Mouse (Mus musculus) gastrocnemius, postnatal 4 days (tissue): ENCODE measurements around the gene Crip1. TPM values are rescaled to one million over a fixed set of nuclear protein-coding genes. Genes with fewer than 3 reads are reported as not detected.

Experiments
- DNase-seq, 2 experiments: peaks; one replicate each; pipeline ENCODE4 v3.0.0; 2021 to 2022; ENCODE audit warnings: low spot score in 2 of 2, mixed read lengths in 2 of 2
- long read RNA-seq, 2 experiments: library from polyadenylated mRNA; stranded (forward); transcript quantifications; one replicate each; pipeline ENCODE4 v2.0.0; 2021
- total RNA-seq, 2 experiments: library from RNA; stranded (reverse); gene quantifications; 2 replicates each; pipeline ENCODE4 v1.2.3; 2021

The Crip1 gene
- total RNA-seq = 100 to 1,000 TPM; 331 to 336 TPM
- long read RNA-seq, experiment 1, transcript Crip1-201 (5 exons, 445 nt) = major isoform, 143 of 150 reads
- long read RNA-seq, experiment 1, partial matches to known transcripts = 3 of 150 reads
- long read RNA-seq, experiment 1, other reads (novel, unspliced or antisense) = 1 of 150 reads
- long read RNA-seq, experiment 2, transcript Crip1-201 (5 exons, 445 nt) = major isoform, 194 of 207 reads
- long read RNA-seq, experiment 2, partial matches to known transcripts = 6 of 207 reads
- long read RNA-seq, experiment 2, other reads (novel, unspliced or antisense) = 1 of 207 reads

- DNase-seq = peak; percentile 80 to 86
These were observed at the start of gene Crip1 for GRCm38 (mm10) chr12:113146112-113147057. TSS of gene Crip1 (plus strand) at chr12:113146316.

DNA sequence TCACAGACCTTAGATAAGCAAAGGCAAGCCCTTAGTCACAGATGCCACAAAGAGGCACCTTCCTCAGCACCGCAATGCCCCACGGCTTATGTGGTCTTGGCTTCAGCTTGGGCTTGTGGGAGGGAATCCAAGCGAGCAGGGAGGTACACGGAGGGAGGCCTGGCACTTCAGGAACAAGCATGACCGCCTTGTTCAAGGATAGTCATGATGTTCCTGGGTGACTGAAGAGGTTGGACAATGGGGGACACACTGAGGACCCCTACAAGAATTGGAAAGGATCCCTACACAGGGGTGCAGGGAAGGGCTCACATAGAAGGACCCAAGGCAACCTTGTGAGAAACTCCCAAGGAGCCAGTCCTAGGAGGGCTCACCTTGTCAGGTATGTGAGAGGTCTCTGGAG lies 49.1 kb upstream of the Crip1 start:
- no peak for DNase-seq

DNA sequence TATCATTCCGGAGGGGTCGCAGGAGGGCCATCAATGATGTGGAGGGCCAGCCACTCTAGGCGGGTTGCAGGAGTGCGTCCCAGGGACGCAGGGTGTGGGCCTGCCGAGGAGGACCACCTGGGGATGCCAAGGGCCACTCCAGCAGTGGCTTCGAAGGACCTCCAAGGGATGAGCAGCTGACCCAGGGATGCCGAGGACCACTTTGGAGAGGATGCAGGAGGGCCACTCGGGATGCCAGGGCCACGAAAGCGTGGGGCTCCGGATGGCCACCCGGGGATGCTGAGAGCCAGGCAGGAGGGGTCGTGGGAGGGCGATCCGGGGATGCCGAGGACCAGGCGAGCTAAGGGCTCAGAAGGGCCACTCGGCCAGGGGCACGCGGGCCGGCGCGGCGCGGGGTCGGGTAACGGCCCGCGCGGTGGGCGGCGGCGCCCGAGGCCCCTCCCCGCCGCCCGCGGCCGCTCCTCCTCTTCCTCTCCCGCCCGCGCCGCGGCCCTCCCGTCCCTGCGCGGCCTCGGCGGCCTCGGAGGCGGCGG lies 48.3 kb upstream of the Crip1 start, which contains the start of gene Mta1:
Gene Mta1 (plus strand): TSS at position 530 of the 533 bp plus-strand sequence.
- peak in 1 of 2 experiments; percentile 59 for DNase-seq

DNA sequence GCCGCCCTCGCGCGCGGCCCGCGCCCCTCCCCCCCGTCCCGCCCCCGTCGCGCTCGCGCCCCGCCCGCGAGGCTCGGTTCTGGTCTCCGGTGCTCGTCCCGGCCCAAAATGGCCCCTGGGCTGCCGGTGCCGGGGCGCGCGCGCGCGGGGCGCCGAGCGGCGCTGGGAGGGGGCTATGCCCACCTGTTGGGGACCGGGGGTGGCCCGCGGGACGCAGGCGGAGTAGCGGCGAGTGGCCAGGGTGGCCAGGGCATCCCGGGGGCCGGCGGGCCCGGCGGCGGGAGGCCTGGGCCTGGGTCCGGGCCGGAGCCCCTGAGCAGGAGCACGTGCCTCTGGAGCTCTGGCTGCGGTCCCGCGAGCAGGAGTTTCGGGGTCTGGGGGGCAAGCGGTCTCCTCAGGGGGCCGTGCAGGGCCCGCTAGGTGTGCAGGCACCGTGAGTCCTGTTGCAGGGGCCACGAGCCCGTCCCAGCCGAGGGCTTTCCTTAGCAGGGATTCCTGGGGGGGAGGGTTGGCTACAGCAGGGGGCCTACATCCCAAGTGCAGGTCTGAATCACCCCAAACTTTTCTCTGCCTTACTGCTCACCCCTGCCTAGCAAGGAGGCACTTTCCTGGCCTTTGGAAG lies 47.5 kb upstream of the Crip1 start:
- peak in 1 of 2 experiments; percentile 35 for DNase-seq

DNA sequence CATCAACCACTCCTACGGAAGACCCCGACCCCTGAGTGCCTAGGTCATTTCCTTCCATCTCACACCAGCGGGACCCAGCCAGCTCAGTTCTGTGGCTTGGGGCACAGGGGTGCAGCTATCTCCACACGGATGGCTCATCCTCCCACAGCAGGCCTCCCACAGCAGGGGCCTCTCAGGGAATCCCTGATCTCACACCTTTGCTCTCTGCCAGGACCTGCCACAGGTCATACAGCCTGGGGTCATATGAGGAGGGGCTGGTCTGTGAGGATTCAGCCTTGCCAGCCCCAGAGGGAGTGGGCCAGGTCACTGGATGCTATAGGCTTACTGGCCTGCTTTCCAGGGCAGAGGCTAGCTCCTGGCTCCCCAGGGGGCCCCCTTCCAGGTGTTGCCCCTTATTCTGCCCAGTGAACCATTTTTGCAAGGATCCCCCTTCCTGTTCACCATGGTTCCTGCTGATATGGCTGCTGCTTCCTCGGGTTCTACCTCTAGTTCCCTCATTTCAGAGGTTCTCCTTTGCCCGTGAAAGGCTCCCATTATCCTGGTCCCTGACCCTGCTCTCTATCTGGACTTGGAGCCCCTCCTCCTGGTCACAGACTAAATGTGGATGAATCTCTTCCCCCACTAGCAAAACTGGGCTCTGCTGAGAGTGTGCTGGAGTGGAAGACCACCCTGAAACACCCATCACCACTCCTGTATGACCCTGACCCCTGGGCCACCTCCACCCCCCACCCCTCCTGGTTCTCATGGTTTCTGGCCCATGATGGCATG lies 46.5 kb upstream of the Crip1 start:
- no peak for DNase-seq

DNA sequence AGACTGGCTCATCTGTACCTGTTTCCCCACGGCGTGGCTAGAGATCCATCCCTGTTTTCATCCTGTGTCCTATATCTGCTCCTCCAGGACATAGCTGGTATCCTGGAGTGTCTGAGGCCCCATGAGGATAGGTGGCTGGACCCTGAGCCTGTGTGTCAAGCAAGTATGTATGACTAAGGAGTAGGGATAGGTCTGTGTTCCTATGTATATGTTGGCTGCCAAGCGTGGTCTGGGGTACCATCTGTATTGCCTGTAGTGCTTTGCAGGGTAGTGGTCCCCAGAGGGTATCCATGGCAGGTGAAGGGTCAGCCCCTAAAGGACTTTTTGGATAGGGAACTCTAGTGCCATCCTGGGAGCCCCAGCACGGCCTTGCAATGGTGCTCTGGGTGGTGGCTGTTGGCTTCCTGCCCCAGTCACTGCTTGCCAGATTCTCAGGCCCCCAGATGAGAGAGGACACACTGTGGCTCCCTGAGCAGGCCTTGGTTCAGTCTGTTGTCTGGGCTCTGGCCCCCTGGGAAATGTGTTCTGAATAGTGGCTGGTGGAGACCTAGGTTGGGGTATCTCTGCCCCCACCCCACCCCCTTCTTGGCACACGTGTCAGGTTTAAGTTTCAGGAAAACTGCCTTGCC lies 45.6 kb upstream of the Crip1 start:
- DNase-seq = peak in 1 of 2 experiments; percentile 49

DNA sequence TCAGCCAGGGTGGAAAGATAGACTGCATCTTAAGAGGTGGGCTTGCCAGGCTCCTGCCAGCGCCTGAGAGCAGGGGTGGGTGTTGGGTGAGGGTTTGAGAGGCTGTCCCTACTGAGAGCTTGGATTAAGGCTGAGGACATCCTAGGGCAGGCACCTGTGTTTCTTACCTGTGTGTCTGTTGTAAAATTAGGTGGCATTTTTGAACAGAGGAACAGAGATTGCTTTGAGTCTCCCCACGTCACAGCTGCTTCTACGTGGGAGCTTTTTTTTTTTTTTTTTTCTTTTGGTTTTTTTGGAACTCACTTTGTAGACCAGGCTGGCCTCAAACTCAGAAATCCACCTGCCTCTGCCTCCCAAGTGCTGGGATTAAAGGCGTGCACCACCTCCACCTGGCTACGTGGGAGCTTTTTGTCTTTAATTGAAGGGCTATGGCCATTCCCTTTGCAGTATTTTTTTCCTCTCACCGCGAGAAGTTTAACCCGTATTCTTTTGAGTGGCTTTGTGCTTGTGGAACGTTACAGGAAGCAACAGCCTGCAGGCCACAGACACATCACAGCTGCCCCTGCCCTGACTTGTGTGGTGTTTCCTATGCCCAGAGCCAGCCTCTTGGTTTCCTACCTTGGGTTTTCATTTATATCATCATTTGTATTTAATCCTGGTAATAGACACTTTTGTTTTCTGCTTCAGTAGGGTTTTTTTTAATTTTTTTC lies 44.7 kb upstream of the Crip1 start:
- no peak for DNase-seq

- peak in 1 of 2 experiments; percentile 60 for DNase-seq
These were observed 43.7 kb upstream of the Crip1 start for GRCm38 (mm10) chr12:113102461-113102860.

DNA sequence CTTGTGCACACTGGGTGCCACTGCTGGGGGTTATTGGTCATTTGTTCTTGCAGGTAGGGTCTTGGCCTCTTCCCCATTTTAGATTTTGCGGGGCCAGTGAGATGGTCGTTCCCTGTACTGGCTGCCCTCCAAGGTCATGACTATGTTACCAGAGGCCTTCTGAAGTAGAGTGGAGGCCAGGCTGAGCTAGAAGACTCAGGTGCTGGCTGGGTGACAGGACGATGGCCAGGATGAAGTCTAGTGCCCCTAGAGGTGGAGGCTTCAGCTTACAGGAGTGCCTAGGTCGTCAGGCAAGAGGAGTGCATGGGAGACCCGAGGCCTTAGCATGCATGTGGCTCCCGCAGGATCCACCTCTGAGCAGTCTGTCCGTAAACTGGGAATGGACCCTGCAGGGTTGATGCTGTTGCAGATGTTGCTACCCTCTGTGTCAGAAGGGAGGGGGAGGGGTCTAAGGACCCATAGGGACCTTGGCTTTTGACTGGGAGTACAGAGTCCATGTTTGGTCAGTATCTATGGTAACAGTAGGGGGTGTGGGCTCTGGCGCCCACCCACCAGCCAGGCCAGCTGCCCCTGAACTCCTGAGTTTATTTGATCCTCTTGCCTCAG lies 42.2 kb upstream of the Crip1 start:
- no peak for DNase-seq

DNA sequence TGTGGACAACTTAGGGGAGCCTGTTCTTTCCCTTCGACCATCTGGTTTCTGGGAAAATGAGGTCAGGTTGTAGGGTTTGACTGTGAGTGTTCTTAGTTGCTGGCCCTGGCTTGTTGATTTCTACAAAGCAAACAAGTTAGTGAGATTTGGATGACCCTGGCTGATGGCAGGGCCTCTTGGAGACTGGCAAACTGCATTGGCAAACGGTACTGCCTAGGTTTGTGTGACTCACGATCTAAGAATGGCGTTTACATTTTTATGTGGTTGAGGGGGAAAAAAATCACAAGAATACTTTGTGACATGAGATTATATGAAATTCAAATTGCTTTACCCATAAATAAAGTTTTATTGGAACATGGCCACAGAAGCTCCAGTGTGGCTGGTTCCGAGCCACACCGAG lies 39.7 kb upstream of the Crip1 start:
- no peak for DNase-seq

DNA sequence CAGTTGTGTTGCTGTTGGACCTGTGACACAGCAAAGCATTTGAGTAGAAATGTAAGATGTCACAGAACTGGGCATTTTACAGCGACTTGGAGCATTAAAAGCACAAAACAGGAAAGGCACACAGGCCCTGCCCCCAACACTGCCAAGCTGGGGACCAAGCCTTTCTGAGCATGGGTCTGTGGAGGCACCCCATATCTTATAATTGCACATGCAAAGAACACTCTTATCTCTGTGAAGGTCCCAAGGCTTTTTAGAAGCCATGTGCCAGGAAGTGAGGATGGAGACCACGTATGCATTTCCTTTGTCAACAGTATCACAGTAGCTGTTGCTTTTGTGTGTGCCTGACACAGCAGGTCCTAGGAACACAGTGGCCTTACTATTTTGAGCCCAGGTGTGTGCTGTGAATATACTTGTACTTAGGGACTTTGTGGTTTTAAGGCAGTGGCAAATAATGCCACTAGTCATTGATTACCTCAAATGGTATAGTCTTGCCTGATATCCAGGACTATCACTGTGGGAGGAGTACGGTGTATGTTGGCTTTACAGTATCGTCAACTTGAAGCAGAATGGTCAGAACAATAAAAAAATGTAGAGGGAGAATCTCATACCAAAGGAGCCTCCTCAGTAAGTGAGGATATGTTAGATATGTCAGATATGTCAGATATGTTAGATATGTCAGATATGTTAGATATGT lies 38.5 kb upstream of the Crip1 start:
- DNase-seq = no peak

GRCm38 (mm10) chr12:113108528-113109283 lies 37.4 kb upstream of the Crip1 start:
- DNase-seq = no peak

GRCm38 (mm10) chr12:113109801-113110200 lies 36.3 kb upstream of the Crip1 start:
- no peak for DNase-seq

- no peak for DNase-seq
These were observed 32.0 kb upstream of the Crip1 start for GRCm38 (mm10) chr12:113114141-113114540.

GRCm38 (mm10) chr12:113114856-113115538 lies 31.1 kb upstream of the Crip1 start:
- DNase-seq = no peak

- peak; percentile 67 to 81 for DNase-seq
These were observed 26.4 kb upstream of the Crip1 start for GRCm38 (mm10) chr12:113119516-113120410.
